In the genomic region with DNA sequence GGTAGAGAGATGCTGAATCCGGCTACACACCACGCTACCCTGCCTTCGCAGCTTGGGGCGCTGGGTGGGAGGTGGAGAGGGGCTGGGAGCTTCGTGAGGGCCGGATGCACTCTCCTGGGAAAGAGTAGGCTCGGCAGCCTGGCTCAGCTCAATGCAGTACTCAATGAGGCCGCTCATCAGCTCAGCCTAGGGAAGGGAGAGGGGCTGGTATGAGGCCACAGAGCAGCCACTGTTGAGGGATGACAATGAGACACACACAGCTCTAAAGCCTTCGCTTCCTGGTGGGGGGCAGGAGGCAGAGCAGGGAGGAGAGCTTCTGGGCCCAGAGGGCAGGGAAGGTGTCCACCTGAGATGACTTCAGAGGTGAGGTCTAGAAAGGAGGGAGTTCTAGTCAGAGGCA, we compare ENCODE assay signal across 22 mouse cellular contexts. TPM values are rescaled to one million over a fixed set of nuclear protein-coding genes. Genes with fewer than 3 reads are reported as not detected.
DNase-seq lines count a peak whose midpoint lies in the region; ATAC-seq and TF ChIP-seq lines count a peak whose summit lies in the region.
"Had no signal": no experiment of that assay in that cellular context is flagged by ENCODE, and none has a peak within 500 bp of the region (broad histone marks: within the 10 kb centered on the region; RNA-seq: fewer than 3 reads in every experiment).

No protein-coding gene starts in this region.

- H3K9ac ChIP-seq in hindbrain, embryonic 15.5 days = no peak overlapping the region
- no peak overlapping the region for H3K9ac ChIP-seq in hindbrain, embryonic 16.5 days (ENCODE audit: low read depth, low read length)
- 0 out of 2 replicates have a peak overlapping the region, but pooled peaks have one; percentile 39 for H3K9ac ChIP-seq in midbrain, embryonic 13.5 days (replicated peaks)
- H3K9ac ChIP-seq in midbrain, embryonic 14.5 days (replicated peaks; ENCODE audit: low read length) = no peak overlapping the region
- 0 out of 2 replicates have a peak overlapping the region, but pooled peaks have one; percentile 20 for H3K9ac ChIP-seq in embryonic facial prominence, embryonic 12.5 days
- H3K9ac ChIP-seq: embryonic facial prominence, embryonic 15.5 days; midbrain, embryonic 12.5 days had no signal

- no peaks in the 10 kb centered on the region for H3K27me3 ChIP-seq in hindbrain, embryonic 15.5 days
- no peaks in the 10 kb centered on the region for H3K27me3 ChIP-seq in hindbrain, embryonic 16.5 days (replicated peaks; ENCODE audit: control insufficient read depth, insufficient read depth, low read length)
- H3K27me3 ChIP-seq in midbrain, embryonic 13.5 days = no peaks in the 10 kb centered on the region
- no peaks in the 10 kb centered on the region for H3K27me3 ChIP-seq in midbrain, embryonic 14.5 days (ENCODE audit: control insufficient read depth, insufficient read depth, low read length)
- no peaks in the 10 kb centered on the region for H3K27me3 ChIP-seq in embryonic facial prominence, embryonic 12.5 days
- H3K27me3 ChIP-seq: CH12.LX; embryonic facial prominence, embryonic 15.5 days; midbrain, embryonic 12.5 days; Patski had no signal

- no peak overlapping the region for H3K4me2 ChIP-seq in hindbrain, embryonic 15.5 days
- no peak overlapping the region for H3K4me2 ChIP-seq in hindbrain, embryonic 16.5 days (ENCODE audit: low read length)
- no peak overlapping the region for H3K4me2 ChIP-seq in midbrain, embryonic 13.5 days (replicated peaks)
- no peak overlapping the region for H3K4me2 ChIP-seq in midbrain, embryonic 14.5 days (ENCODE audit: low read length)
- no peak overlapping the region for H3K4me2 ChIP-seq in embryonic facial prominence, embryonic 12.5 days (replicated peaks)
- H3K4me2 ChIP-seq: embryonic facial prominence, embryonic 15.5 days; midbrain, embryonic 12.5 days had no signal

- no peaks in the 10 kb centered on the region for H3K4me1 ChIP-seq in hindbrain, embryonic 15.5 days (replicated peaks)
- no peaks in the 10 kb centered on the region for H3K4me1 ChIP-seq in hindbrain, embryonic 16.5 days (ENCODE audit: control insufficient read depth, insufficient read depth, low read depth, low read length)
- H3K4me1 ChIP-seq in midbrain, embryonic 13.5 days (replicated peaks) = peaks cover 3% of the 10 kb centered on the region; the same call in 1 of the 2 replicates
- no peaks in the 10 kb centered on the region for H3K4me1 ChIP-seq in midbrain, embryonic 14.5 days (ENCODE audit: control insufficient read depth, insufficient read depth, low read length)
- no peaks in the 10 kb centered on the region for H3K4me1 ChIP-seq in cortical plate, adult 2 months (ENCODE audit: control insufficient read depth, insufficient read depth, low read length)
- no peaks in the 10 kb centered on the region for H3K4me1 ChIP-seq in embryonic facial prominence, embryonic 12.5 days

- 0 out of 2 replicates have a peak, but pooled peaks have one; percentile 34 for ATAC-seq in hindbrain, embryonic 15.5 days (ENCODE audit: low FRiP score, low read depth)
- ATAC-seq in hindbrain, embryonic 16.5 days = no peak
- ATAC-seq in midbrain, embryonic 13.5 days = no peak
- ATAC-seq in midbrain, embryonic 14.5 days (ENCODE audit: low FRiP score, low TSS enrichment) = no peak
- 0 out of 2 replicates have a peak, but pooled peaks have one; percentile 41 for ATAC-seq in embryonic facial prominence, embryonic 12.5 days (ENCODE audit: insufficient number of reproducible peaks, insufficient read depth, low FRiP score, low TSS enrichment)
- ATAC-seq: intestine, postnatal 0 days; Patski had no signal

- no peak overlapping the region for H3K4me3 ChIP-seq in hindbrain, embryonic 15.5 days
- H3K4me3 ChIP-seq in hindbrain, embryonic 16.5 days (ENCODE audit: low read length) = no peak overlapping the region
- H3K4me3 ChIP-seq in midbrain, embryonic 13.5 days (replicated peaks) = no peak overlapping the region
- no peak overlapping the region for H3K4me3 ChIP-seq in midbrain, embryonic 14.5 days (replicated peaks; ENCODE audit: low read depth, low read length)
- H3K4me3 ChIP-seq in cortical plate, adult 2 months (ENCODE audit: insufficient read depth, low read length) = no peak overlapping the region
- no peak overlapping the region for H3K4me3 ChIP-seq in embryonic facial prominence, embryonic 12.5 days
- H3K4me3 ChIP-seq: embryonic facial prominence, embryonic 15.5 days; gastrocnemius, adult 2 months; midbrain, embryonic 12.5 days; myocyte had no signal

- peak; percentile 18; the same call in 1 of the 2 replicates for TF ChIP-seq POLR2A in cortical plate, adult 2 months (IDR thresholded peaks at IDR 0.05; ENCODE audit: extremely low read depth, insufficient read depth, low read length)

- WGBS in hindbrain, embryonic 15.5 days = 80% methylated on average over 9 of the region's 9 CpGs
- 85% methylated on average over 9 of the region's 9 CpGs for WGBS in hindbrain, embryonic 16.5 days
- WGBS in midbrain, embryonic 13.5 days = 82% methylated on average over 9 of the region's 9 CpGs
- WGBS in midbrain, embryonic 14.5 days = 72% methylated on average over 9 of the region's 9 CpGs
- WGBS in embryonic facial prominence, embryonic 12.5 days = 66% methylated on average over 9 of the region's 9 CpGs

- no peak for DNase-seq in midbrain, embryonic 14.5 days
- no peak for DNase-seq in thymus, postnatal 36 days
- DNase-seq: B cell, adult 2 months; cerebellum, adult 11-12 months; cerebellum, postnatal 10 days; gastrocnemius, adult 2 months; kidney, postnatal 25 days; liver; right cerebral cortex, postnatal 14 days had no signal

- peaks cover 42% of the 10 kb centered on the region for H3K36me3 ChIP-seq in hindbrain, embryonic 15.5 days
- H3K36me3 ChIP-seq in hindbrain, embryonic 16.5 days (ENCODE audit: control insufficient read depth, insufficient read depth, low read length) = peaks cover 14% of the 10 kb centered on the region
- H3K36me3 ChIP-seq in midbrain, embryonic 13.5 days = peaks cover 80% of the 10 kb centered on the region
- H3K36me3 ChIP-seq in midbrain, embryonic 14.5 days (ENCODE audit: control insufficient read depth, insufficient read depth, low read length) = peaks cover 54% of the 10 kb centered on the region
- peaks cover 74% of the 10 kb centered on the region for H3K36me3 ChIP-seq in embryonic facial prominence, embryonic 12.5 days

- TF ChIP-seq CTCF in cortical plate, adult 2 months (IDR thresholded peaks at IDR 0.05; ENCODE audit: extremely low read depth, insufficient read depth, low read length) = no peak

- H3K27ac ChIP-seq in hindbrain, embryonic 15.5 days (replicated peaks) = no peak overlapping the region
- no peak overlapping the region for H3K27ac ChIP-seq in hindbrain, embryonic 16.5 days (ENCODE audit: low read depth, low read length)
- H3K27ac ChIP-seq in midbrain, embryonic 13.5 days = no peak overlapping the region
- no peak overlapping the region for H3K27ac ChIP-seq in midbrain, embryonic 14.5 days (replicated peaks; ENCODE audit: low read depth, low read length)
- H3K27ac ChIP-seq in cortical plate, adult 2 months (ENCODE audit: insufficient read depth, low read length) = peak overlapping the region; percentile 27
- H3K27ac ChIP-seq in embryonic facial prominence, embryonic 12.5 days = no peak overlapping the region
- H3K27ac ChIP-seq: embryonic facial prominence, embryonic 15.5 days; gastrocnemius, adult 2 months; macrophage; midbrain, embryonic 12.5 days; stomach, postnatal 0 days had no signal

- no peaks in the 10 kb centered on the region for H3K9me3 ChIP-seq in hindbrain, embryonic 15.5 days
- no peaks in the 10 kb centered on the region for H3K9me3 ChIP-seq in hindbrain, embryonic 16.5 days (ENCODE audit: control insufficient read depth, low read length)
- no peaks in the 10 kb centered on the region for H3K9me3 ChIP-seq in midbrain, embryonic 13.5 days
- H3K9me3 ChIP-seq in midbrain, embryonic 14.5 days (ENCODE audit: control insufficient read depth, low read length) = no peaks in the 10 kb centered on the region
- no peaks in the 10 kb centered on the region for H3K9me3 ChIP-seq in embryonic facial prominence, embryonic 12.5 days
- H3K9me3 ChIP-seq: embryonic facial prominence, embryonic 15.5 days; midbrain, embryonic 12.5 days had no signal

RNA-seq across cellular contexts. Expression of gene Frmd8, which starts 18.5 kb away (rescaled TPM):
- 17.6 and 18.0 TPM in 2 replicates for polyA plus RNA-seq in hindbrain, embryonic 15.5 days (2015; fragmentation: Nextera tagmentation; extraction: Ambion mirVana)
- 18.1 and 20.1 TPM in 2 replicates for polyA plus RNA-seq in hindbrain, embryonic 16.5 days (2015; fragmentation: Nextera tagmentation; extraction: Ambion mirVana)
- polyA plus RNA-seq in midbrain, embryonic 13.5 days (2015; fragmentation: Nextera tagmentation; extraction: Ambion mirVana) = 16.8 and 19.0 TPM in 2 replicates
- polyA plus RNA-seq in midbrain, embryonic 14.5 days (2014; fragmentation: Nextera tagmentation; extraction: Ambion mirVana) = 8.3 and 12.2 TPM in 2 replicates
- polyA plus RNA-seq in cortical plate, adult 2 months (2012; rRNA removed) = 17.1 and 22.1 TPM in 2 replicates
- 35.3 and 41.4 TPM in 2 replicates for polyA plus RNA-seq in embryonic facial prominence, embryonic 12.5 days (2016; fragmentation: Nextera tagmentation; extraction: Ambion mirVana)

RNA-seq across cellular contexts. Expression of gene Slc25a45, which starts 21.0 kb away (rescaled TPM):
- 2.6 TPM in 2 replicates for polyA plus RNA-seq in hindbrain, embryonic 15.5 days (2015; fragmentation: Nextera tagmentation; extraction: Ambion mirVana)
- polyA plus RNA-seq in hindbrain, embryonic 16.5 days (2015; fragmentation: Nextera tagmentation; extraction: Ambion mirVana) = 2.2 and 2.6 TPM in 2 replicates
- 1.4 and 2.0 TPM in 2 replicates for polyA plus RNA-seq in midbrain, embryonic 13.5 days (2015; fragmentation: Nextera tagmentation; extraction: Ambion mirVana)
- polyA plus RNA-seq in midbrain, embryonic 14.5 days (2014; fragmentation: Nextera tagmentation; extraction: Ambion mirVana) = 0.73 and 1.2 TPM in 2 replicates
- 6.6 and 7.4 TPM in 2 replicates for polyA plus RNA-seq in cortical plate, adult 2 months (2012; rRNA removed)
- 2.0 and 3.1 TPM in 2 replicates for polyA plus RNA-seq in embryonic facial prominence, embryonic 12.5 days (2016; fragmentation: Nextera tagmentation; extraction: Ambion mirVana)

RNA-seq across cellular contexts. Expression of gene Tigd3, which starts 37.3 kb away (rescaled TPM):
- polyA plus RNA-seq in hindbrain, embryonic 15.5 days (2015; fragmentation: Nextera tagmentation; extraction: Ambion mirVana) = 10.7 and 11.7 TPM in 2 replicates
- polyA plus RNA-seq in hindbrain, embryonic 16.5 days (2015; fragmentation: Nextera tagmentation; extraction: Ambion mirVana) = 10.0 and 10.2 TPM in 2 replicates
- polyA plus RNA-seq in midbrain, embryonic 13.5 days (2015; fragmentation: Nextera tagmentation; extraction: Ambion mirVana) = 16.4 and 16.9 TPM in 2 replicates
- 9.9 and 10.8 TPM in 2 replicates for polyA plus RNA-seq in midbrain, embryonic 14.5 days (2014; fragmentation: Nextera tagmentation; extraction: Ambion mirVana)
- 3.6 and 4.0 TPM in 2 replicates for polyA plus RNA-seq in cortical plate, adult 2 months (2012; rRNA removed)
- 5.3 and 6.3 TPM in 2 replicates for polyA plus RNA-seq in embryonic facial prominence, embryonic 12.5 days (2016; fragmentation: Nextera tagmentation; extraction: Ambion mirVana)

RNA-seq across cellular contexts. Expression of gene Dpf2, which starts 56.2 kb away (rescaled TPM):
- 111 and 113 TPM in 2 replicates for polyA plus RNA-seq in hindbrain, embryonic 15.5 days (2015; fragmentation: Nextera tagmentation; extraction: Ambion mirVana)
- 94.0 and 117 TPM in 2 replicates for polyA plus RNA-seq in hindbrain, embryonic 16.5 days (2015; fragmentation: Nextera tagmentation; extraction: Ambion mirVana)
- 157 and 158 TPM in 2 replicates for polyA plus RNA-seq in midbrain, embryonic 13.5 days (2015; fragmentation: Nextera tagmentation; extraction: Ambion mirVana)
- 96.6 and 108 TPM in 2 replicates for polyA plus RNA-seq in midbrain, embryonic 14.5 days (2014; fragmentation: Nextera tagmentation; extraction: Ambion mirVana)
- polyA plus RNA-seq in cortical plate, adult 2 months (2012; rRNA removed) = 96.2 and 99.0 TPM in 2 replicates
- polyA plus RNA-seq in embryonic facial prominence, embryonic 12.5 days (2016; fragmentation: Nextera tagmentation; extraction: Ambion mirVana) = 192 and 207 TPM in 2 replicates

Comparison
In these comparisons a context has a peak if more than half of its experiments do, and no peak if none do; other contexts are left out.
1. ATAC-seq: peak in hindbrain, embryonic 15.5 days (single experiment) and embryonic facial prominence, embryonic 12.5 days (single experiment); none in hindbrain, embryonic 16.5 days (single experiment), midbrain, embryonic 13.5 days (single experiment) and midbrain, embryonic 14.5 days (single experiment).
2. H3K9ac ChIP-seq: peak in midbrain, embryonic 13.5 days (single experiment) and embryonic facial prominence, embryonic 12.5 days (single experiment); none in hindbrain, embryonic 15.5 days (single experiment), hindbrain, embryonic 16.5 days (single experiment) and midbrain, embryonic 14.5 days (single experiment).